Mouse (Mus musculus) myocyte (in vitro differentiated cells): ENCODE measurements around the gene Lpp. TPM values are rescaled to one million over a fixed set of nuclear protein-coding genes. Genes with fewer than 3 reads are reported as not detected.

ENCODE experiments used
- H3K27me3 ChIP-seq: one replicate; pipeline ENCODE4 v1.6.1; 2011; ENCODE audit not compliant: control insufficient read depth, insufficient read depth, insufficient read length
- H3K36me3 ChIP-seq: one replicate; pipeline ENCODE4 v1.6.1; 2011; ENCODE audit not compliant: control insufficient read depth, insufficient read depth
- H3K4me2 ChIP-seq: one replicate; pipeline ENCODE4 v1.6.1; 2011; ENCODE audit warnings: low read depth, control low read depth
- H3K4me3 ChIP-seq: one replicate; pipeline ENCODE4 v1.5.1; 2011; ENCODE audit warnings: mild to moderate bottlenecking, control low read depth, moderate library complexity
- H3K79me2 ChIP-seq: one replicate; pipeline ENCODE4 v1.6.1; 2011; ENCODE audit not compliant: control insufficient read depth, insufficient read depth
- H3ac ChIP-seq: one replicate; pipeline ENCODE4 v1.6.1; 2011; ENCODE audit not compliant: control insufficient read depth, insufficient read length
- CEBPB ChIP-seq: IDR thresholded peaks from 2 replicates; pipeline ENCODE4 v1.6.1; 2011; ENCODE audit warnings: mild to moderate bottlenecking, moderate library complexity; ENCODE audit not compliant: poor library complexity, insufficient read depth, severe bottlenecking
- E2F4 ChIP-seq: IDR thresholded peaks from one replicate; pipeline ENCODE4 v1.6.1; 2011; ENCODE audit warnings: mild to moderate bottlenecking, control low read depth, moderate library complexity; ENCODE audit not compliant: insufficient read depth
- MAX ChIP-seq: IDR thresholded peaks from one replicate; pipeline ENCODE4 v1.6.1; 2011; ENCODE audit warnings: low read depth, mild to moderate bottlenecking, control low read depth
- MYOD1 ChIP-seq, 3 experiments: IDR thresholded peaks; one replicate each; pipeline ENCODE4 v1.6.1; 2011; ENCODE audit warnings: control low read depth in 2 of 3, low read depth in 2 of 3, mild to moderate bottlenecking in 2 of 3, moderate library complexity in 1 of 3; ENCODE audit not compliant: insufficient read length in 2 of 3, control insufficient read depth in 1 of 3
- MYOG ChIP-seq, 3 experiments: IDR thresholded peaks; one replicate each; pipeline ENCODE4 v1.6.1; 2011; ENCODE audit warnings: control low read depth in 2 of 3, low read depth in 2 of 3, mild to moderate bottlenecking in 2 of 3; ENCODE audit not compliant: insufficient read length in 2 of 3, control insufficient read depth in 1 of 3, insufficient read depth in 1 of 3
- POLR2A ChIP-seq: IDR thresholded peaks from one replicate; pipeline ENCODE4 v1.6.1; 2011; ENCODE audit warnings: low read depth, mild to moderate bottlenecking, control low read depth, moderate library complexity; ENCODE audit not compliant: insufficient read length
- POLR2AphosphoS2 ChIP-seq: IDR thresholded peaks from one replicate; pipeline ENCODE4 v1.6.1; 2011; ENCODE audit warnings: low read depth, control low read depth; ENCODE audit not compliant: insufficient read length
- REST ChIP-seq: IDR thresholded peaks from one replicate; pipeline ENCODE4 v1.6.1; 2011; ENCODE audit warnings: mild to moderate bottlenecking, control low read depth, moderate library complexity; ENCODE audit not compliant: insufficient read depth, insufficient read length
- SRF ChIP-seq: IDR thresholded peaks from one replicate; pipeline ENCODE4 v1.6.1; 2011; ENCODE audit warnings: low read depth; ENCODE audit not compliant: control insufficient read depth, insufficient read length
- TCF12 ChIP-seq: IDR thresholded peaks from one replicate; pipeline ENCODE4 v1.6.1; 2011; ENCODE audit warnings: mild to moderate bottlenecking, control low read depth; ENCODE audit not compliant: poor library complexity, insufficient read depth, severe bottlenecking
- TCF3 ChIP-seq: IDR thresholded peaks from one replicate; pipeline ENCODE4 v1.6.1; 2011; ENCODE audit warnings: low read depth, control low read depth; ENCODE audit not compliant: insufficient read length
- USF1 ChIP-seq: IDR thresholded peaks from one replicate; pipeline ENCODE4 v1.6.1; 2011; ENCODE audit warnings: low read depth, mild to moderate bottlenecking, control low read depth, moderate library complexity
- polyA plus RNA-seq: library from polyadenylated mRNA; unstranded; fragments of >200 nt; fragmentation: generic; extraction: Trizol; gene quantifications from one replicate; pipeline ENCODE4 v1.2.1, GENCODE M21; 2012; ENCODE audit warnings: missing spikeins

Lpp gene
- polyA plus RNA-seq, 1 experiment, result 4.8 TPM

DNA sequence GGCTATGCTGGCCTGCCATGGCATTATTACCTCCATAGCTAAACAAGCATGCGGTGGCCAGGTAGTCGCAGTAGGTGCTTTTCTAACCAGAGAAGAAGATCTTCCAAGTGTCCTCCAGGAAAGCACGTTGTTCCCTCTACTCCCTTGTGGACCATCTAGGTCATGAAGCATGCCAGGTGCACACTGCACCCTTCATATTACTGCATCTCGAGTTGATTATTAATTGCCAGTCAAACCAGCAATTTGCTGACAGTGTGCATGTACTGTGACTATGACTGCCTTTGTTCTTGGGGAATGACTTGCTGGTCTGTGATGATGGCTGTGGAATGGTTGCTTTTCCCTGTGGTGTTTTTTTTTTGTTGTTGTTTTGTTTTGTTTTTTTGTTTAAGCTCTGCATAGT lies 45.1 kb downstream of the Lpp start:
- no peak overlapping the region for H3K4me3 ChIP-seq
- no peak overlapping the region for H3ac ChIP-seq
- H3K79me2 ChIP-seq, result peaks cover 71% of the 10 kb centered on the region
- no peak overlapping the region for H3K4me2 ChIP-seq
- TF ChIP-seq POLR2A, result no peak
- TF ChIP-seq TCF12, result no peak
- no peak for TF ChIP-seq MAX
- TF ChIP-seq MYOD1 (IDR thresholded peaks at IDR 0.05; ENCODE audit: control insufficient read depth in 1 of 3, insufficient read length in 2 of 3, low read depth in 2 of 3), result no peak
- no peak for TF ChIP-seq POLR2AphosphoS2
- TF ChIP-seq SRF, result no peak
- TF ChIP-seq USF1, result no peak
- no peak for TF ChIP-seq TCF3
- no peak for TF ChIP-seq CEBPB
- TF ChIP-seq E2F4, result no peak
- no peak for TF ChIP-seq REST
- TF ChIP-seq MYOG (IDR thresholded peaks at IDR 0.05; ENCODE audit: control insufficient read depth in 1 of 3, insufficient read depth in 1 of 3, insufficient read length in 2 of 3, low read depth in 2 of 3), result no peak
- H3K27me3 ChIP-seq, result no peaks in the 10 kb centered on the region
- H3K36me3 ChIP-seq, result no peaks in the 10 kb centered on the region

DNA sequence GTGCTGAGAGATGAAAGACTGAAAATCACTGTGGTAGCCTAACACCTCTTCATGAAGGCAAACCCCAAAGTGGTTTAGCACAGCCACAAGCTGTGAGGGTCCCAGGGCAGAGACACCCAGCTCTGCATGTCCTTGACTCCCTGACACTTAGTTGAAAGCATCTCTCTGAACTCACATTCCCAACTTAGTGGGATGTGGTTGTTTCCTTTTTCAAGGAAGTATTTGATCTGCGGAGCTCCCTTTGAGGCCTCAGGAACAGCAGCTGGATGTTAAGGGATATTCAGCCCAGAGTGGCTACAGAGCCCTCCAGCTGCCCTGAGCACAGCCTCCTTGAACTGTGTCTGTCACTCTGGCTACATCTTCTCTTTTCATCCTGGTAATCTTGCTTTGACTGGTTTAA lies 48.0 kb downstream of the Lpp start:
- Histone ChIP-seq H3K4me2 (no peak overlapping the region), H3K79me2 (peaks cover 44% of the 10 kb centered on the region), H3K36me3 (no peaks in the 10 kb centered on the region), H3ac (no peak overlapping the region), H3K27me3 (no peaks in the 10 kb centered on the region), H3K4me3 (no peak overlapping the region)
- TF ChIP-seq SRF, result no peak
- TF ChIP-seq MYOD1 (IDR thresholded peaks at IDR 0.05; ENCODE audit: control insufficient read depth in 1 of 3, insufficient read length in 2 of 3, low read depth in 2 of 3), result no peak
- no peak for TF ChIP-seq TCF3
- TF ChIP-seq POLR2A, result no peak
- TF ChIP-seq TCF12, result no peak
- no peak for TF ChIP-seq USF1
- TF ChIP-seq E2F4, result no peak
- TF ChIP-seq POLR2AphosphoS2, result no peak
- no peak for TF ChIP-seq MYOG (IDR thresholded peaks at IDR 0.05; ENCODE audit: control insufficient read depth in 1 of 3, insufficient read depth in 1 of 3, insufficient read length in 2 of 3, low read depth in 2 of 3)
- TF ChIP-seq CEBPB, result no peak
- TF ChIP-seq MAX, result no peak
- TF ChIP-seq REST, result no peak

DNA sequence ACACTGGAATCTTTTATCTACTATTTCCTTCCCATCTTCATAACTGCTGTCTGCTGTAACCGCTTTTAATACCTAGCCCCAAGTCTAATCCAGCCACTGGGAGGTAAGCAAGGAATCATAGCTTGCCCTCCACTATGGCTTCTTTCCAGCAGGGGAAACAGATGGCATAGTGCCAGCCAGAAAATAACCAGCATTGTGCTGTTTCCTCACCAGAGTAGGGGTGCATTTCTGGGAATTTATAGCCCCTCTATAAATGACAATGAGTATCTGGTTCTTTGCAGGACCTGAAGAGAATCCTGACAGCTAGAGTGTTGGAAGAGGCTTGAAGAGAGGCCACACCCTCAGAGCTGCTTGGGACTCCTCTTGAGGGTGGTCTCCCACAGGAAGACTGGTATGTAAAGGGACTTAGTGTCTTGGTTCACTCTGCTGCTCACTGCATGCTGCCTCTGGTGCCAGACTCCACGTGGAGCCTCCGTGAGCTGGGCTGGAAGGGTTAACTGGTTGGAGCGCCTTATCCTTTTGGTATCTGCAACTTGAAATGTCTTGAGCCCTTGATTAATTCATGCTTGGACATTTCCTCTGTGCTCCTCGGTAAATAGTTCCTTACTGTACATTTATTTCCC lies 49.3 kb downstream of the Lpp start:
- Histone ChIP-seq H3K79me2 (peaks cover 31% of the 10 kb centered on the region), H3K4me3 (no peak overlapping the region), H3K36me3 (no peaks in the 10 kb centered on the region), H3K4me2 (no peak overlapping the region), H3K27me3 (no peaks in the 10 kb centered on the region), H3ac (no peak overlapping the region)
- TF ChIP-seq TCF12 (no peak), CEBPB (no peak), TCF3 (no peak), POLR2AphosphoS2 (no peak), POLR2A (no peak), SRF (no peak), MAX (no peak), REST (no peak)

- Histone ChIP-seq H3K79me2 (peaks cover 28% of the 10 kb centered on the region), H3K4me2 (peak overlapping the region; percentile 26), H3K4me3 (no peak overlapping the region), H3K36me3 (no peaks in the 10 kb centered on the region), H3K27me3 (no peaks in the 10 kb centered on the region), H3ac (no peak overlapping the region)
- TF ChIP-seq POLR2A (no peak), MYOD1 (IDR thresholded peaks at IDR 0.05; ENCODE audit: control insufficient read depth in 1 of 3, insufficient read length in 2 of 3, low read depth in 2 of 3) (peak in 2 of 3 experiments; percentile 21 to 35)
These were observed 49.8 kb downstream of the Lpp start for GRCm38 (mm10) chr16:24443123-24443515.

DNA sequence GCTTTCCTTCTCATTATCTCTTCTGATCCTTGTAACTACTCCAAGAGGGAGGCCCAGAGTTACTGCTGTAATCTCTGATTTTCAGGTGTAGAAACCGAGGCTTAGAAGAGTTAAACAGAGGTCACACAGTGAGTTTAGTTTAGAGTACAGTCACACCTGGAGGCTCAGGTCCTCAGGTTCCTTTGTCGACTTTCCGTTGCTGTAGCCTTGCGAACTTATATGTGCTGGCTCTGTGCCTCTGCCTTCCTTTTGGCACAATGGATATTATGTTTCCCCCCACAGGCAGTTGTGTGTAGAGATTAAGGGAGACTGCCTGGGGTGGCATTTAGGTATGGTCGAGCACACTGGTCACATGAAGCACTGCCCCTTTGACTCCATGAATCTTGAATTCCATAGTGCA lies 50.2 kb downstream of the Lpp start:
- no peak for TF ChIP-seq MAX
- TF ChIP-seq MYOG (IDR thresholded peaks at IDR 0.05; ENCODE audit: control insufficient read depth in 1 of 3, insufficient read depth in 1 of 3, insufficient read length in 2 of 3, low read depth in 2 of 3), result no peak
- TF ChIP-seq REST, result no peak
- TF ChIP-seq SRF, result no peak
- TF ChIP-seq MYOD1 (IDR thresholded peaks at IDR 0.05; ENCODE audit: control insufficient read depth in 1 of 3, insufficient read length in 2 of 3, low read depth in 2 of 3), result no peak
- no peak for TF ChIP-seq TCF12
- no peak for TF ChIP-seq POLR2A
- no peak for TF ChIP-seq TCF3
- no peak for TF ChIP-seq USF1
- TF ChIP-seq E2F4, result no peak
- no peak for TF ChIP-seq CEBPB
- no peak for TF ChIP-seq POLR2AphosphoS2
- no peaks in the 10 kb centered on the region for H3K36me3 ChIP-seq

More for the DNA sequence above, 50.2 kb downstream of the Lpp start:
- Histone ChIP-seq H3K4me3 (no peak overlapping the region), H3ac (no peak overlapping the region), H3K4me2 (peak overlapping the region; percentile 26), H3K79me2 (peaks cover 28% of the 10 kb centered on the region), H3K27me3 (no peaks in the 10 kb centered on the region)
